Mouse (Mus musculus) hindbrain, embryonic 12.5 days (tissue): ENCODE measurements around the gene Cntn5. TPM values are rescaled to one million over a fixed set of nuclear protein-coding genes. Genes with fewer than 3 reads are reported as not detected.

ENCODE experiments used
- ATAC-seq: fragments of 200-750 bp; cut with Nextera tagmentation; 2 replicates; pipeline ENCODE4 v1.8.0; 2017; ENCODE audit warnings: moderate TSS enrichment; ENCODE audit not compliant: low FRiP score
- H3K27ac ChIP-seq: fragments of 300-500 bp; sonication (generic); 2 replicates; pipeline ENCODE4 v1.5.1; 2016; ENCODE audit warnings: mild to moderate bottlenecking
- H3K27me3 ChIP-seq: fragments of 300-500 bp; sonication (generic); 2 replicates; pipeline ENCODE4 v1.6.1; 2016; ENCODE audit warnings: mild to moderate bottlenecking
- H3K36me3 ChIP-seq: fragments of 300-500 bp; sonication (generic); 2 replicates; pipeline ENCODE4 v1.6.1; 2016; ENCODE audit warnings: mild to moderate bottlenecking
- H3K4me1 ChIP-seq: fragments of 300-500 bp; sonication (generic); 2 replicates; pipeline ENCODE4 v1.6.1; 2016
- H3K4me2 ChIP-seq: fragments of 300-500 bp; sonication (generic); replicated peaks from 2 replicates; pipeline ENCODE4 v1.6.1; 2016; ENCODE audit warnings: mild to moderate bottlenecking
- H3K4me3 ChIP-seq: fragments of 300-500 bp; sonication (generic); 2 replicates; pipeline ENCODE4 v1.5.1; 2016; ENCODE audit warnings: mild to moderate bottlenecking
- H3K9ac ChIP-seq: fragments of 300-500 bp; sonication (generic); 2 replicates; pipeline ENCODE4 v1.6.1; 2016; ENCODE audit warnings: mild to moderate bottlenecking, moderate library complexity
- H3K9me3 ChIP-seq: fragments of 300-500 bp; sonication (generic); replicated peaks from 2 replicates; pipeline ENCODE4 v1.6.1; 2016; ENCODE audit warnings: mild to moderate bottlenecking
- WGBS: fragments of 180-500 bp; shearing (Covaris S2); methylation state at CpG from one replicate; pipeline ENCODE4 v1.1.7; 2016; 5-methylcytosine and 5-hydroxymethylcytosine counted together
- polyA plus RNA-seq: library from polyadenylated mRNA; unstranded; fragments of >200 nt; fragmentation: Nextera tagmentation; extraction: Ambion mirVana; gene quantifications from 2 replicates; pipeline ENCODE4 v1.2.1, GENCODE M21; 2016

Gene Cntn5
- polyA plus RNA-seq, 1 experiment from 2014 or later: 8.9 TPM

GRCm38 (mm10) chr9:9819963-9820362 lies 1084.6 kb downstream of the Cntn5 start:
- no peak overlapping the region for H3K27ac ChIP-seq
- no peaks in the 10 kb centered on the region for H3K9me3 ChIP-seq
- H3K4me3 ChIP-seq: no peak overlapping the region
- no peaks in the 10 kb centered on the region for H3K4me1 ChIP-seq
- no peaks in the 10 kb centered on the region for H3K36me3 ChIP-seq
- H3K9ac ChIP-seq: no peak overlapping the region
- no peak overlapping the region for H3K4me2 ChIP-seq
- ATAC-seq: no peak
- no peaks in the 10 kb centered on the region for H3K27me3 ChIP-seq
- 89% methylated on average over 1 of the region's 1 CpGs for WGBS

GRCm38 (mm10) chr9:9817477-9817876 lies 1087.1 kb downstream of the Cntn5 start:
- no peak overlapping the region for H3K9ac ChIP-seq
- no peaks in the 10 kb centered on the region for H3K27me3 ChIP-seq
- no peaks in the 10 kb centered on the region for H3K9me3 ChIP-seq
- no peak overlapping the region for H3K4me2 ChIP-seq
- WGBS: 94% methylated on average over 2 of the region's 2 CpGs
- H3K27ac ChIP-seq: no peak overlapping the region
- H3K36me3 ChIP-seq: no peaks in the 10 kb centered on the region
- H3K4me1 ChIP-seq: no peaks in the 10 kb centered on the region
- ATAC-seq: no peak
- H3K4me3 ChIP-seq: no peak overlapping the region

GRCm38 (mm10) chr9:9799546-9799945 lies 1105.0 kb downstream of the Cntn5 start:
- Histone ChIP-seq H3K4me3 (no peak overlapping the region), H3K27ac (no peak overlapping the region), H3K4me1 (no peaks in the 10 kb centered on the region), H3K9ac (no peak overlapping the region), H3K36me3 (no peaks in the 10 kb centered on the region), H3K27me3 (no peaks in the 10 kb centered on the region), H3K4me2 (no peak overlapping the region), H3K9me3 (no peaks in the 10 kb centered on the region)
- WGBS: 80% methylated on average over 2 of the region's 2 CpGs
- ATAC-seq: no peak

GRCm38 (mm10) chr9:9783680-9784079 lies 1120.9 kb downstream of the Cntn5 start:
- no peak for ATAC-seq
- H3K4me2 ChIP-seq: no peak overlapping the region
- H3K27me3 ChIP-seq: no peaks in the 10 kb centered on the region
- H3K36me3 ChIP-seq: no peaks in the 10 kb centered on the region
- no peak overlapping the region for H3K4me3 ChIP-seq
- no peak overlapping the region for H3K27ac ChIP-seq
- WGBS: 57% methylated on average over 3 of the region's 3 CpGs
- no peaks in the 10 kb centered on the region for H3K9me3 ChIP-seq
- no peak overlapping the region for H3K9ac ChIP-seq
- no peaks in the 10 kb centered on the region for H3K4me1 ChIP-seq

- peak; percentile 83 for ATAC-seq
- Histone ChIP-seq H3K9ac (no peak overlapping the region), H3K4me2 (no peak overlapping the region), H3K4me1 (no peaks in the 10 kb centered on the region), H3K9me3 (no peaks in the 10 kb centered on the region), H3K27ac (no peak overlapping the region), H3K27me3 (no peaks in the 10 kb centered on the region), H3K4me3 (no peak overlapping the region), H3K36me3 (no peaks in the 10 kb centered on the region)
- WGBS: 74% methylated on average over 9 of the region's 9 CpGs
These were observed 1123.3 kb downstream of the Cntn5 start for GRCm38 (mm10) chr9:9781157-9781884.

GRCm38 (mm10) chr9:9779646-9780045 lies 1124.9 kb downstream of the Cntn5 start:
- WGBS: 78% methylated on average over 3 of the region's 3 CpGs
- no peaks in the 10 kb centered on the region for H3K9me3 ChIP-seq
- H3K9ac ChIP-seq: no peak overlapping the region
- H3K27me3 ChIP-seq: no peaks in the 10 kb centered on the region
- H3K4me1 ChIP-seq: no peaks in the 10 kb centered on the region
- H3K4me3 ChIP-seq: no peak overlapping the region
- no peak for ATAC-seq
- no peak overlapping the region for H3K27ac ChIP-seq
- H3K4me2 ChIP-seq: no peak overlapping the region
- H3K36me3 ChIP-seq: no peaks in the 10 kb centered on the region

- no peak for ATAC-seq
- no peak overlapping the region for H3K4me2 ChIP-seq
- H3K9me3 ChIP-seq: no peaks in the 10 kb centered on the region
- 84% methylated on average over 2 of the region's 2 CpGs for WGBS
- no peak overlapping the region for H3K4me3 ChIP-seq
- no peaks in the 10 kb centered on the region for H3K4me1 ChIP-seq
- H3K27me3 ChIP-seq: no peaks in the 10 kb centered on the region
- H3K36me3 ChIP-seq: no peaks in the 10 kb centered on the region
- H3K9ac ChIP-seq: no peak overlapping the region
- no peak overlapping the region for H3K27ac ChIP-seq
These were observed 1133.8 kb downstream of the Cntn5 start for GRCm38 (mm10) chr9:9770777-9771176.

GRCm38 (mm10) chr9:9769659-9770058 lies 1134.9 kb downstream of the Cntn5 start:
- Histone ChIP-seq H3K4me1 (no peaks in the 10 kb centered on the region), H3K27me3 (no peaks in the 10 kb centered on the region), H3K36me3 (no peaks in the 10 kb centered on the region), H3K4me3 (no peak overlapping the region), H3K9me3 (no peaks in the 10 kb centered on the region), H3K27ac (no peak overlapping the region), H3K4me2 (no peak overlapping the region), H3K9ac (no peak overlapping the region)
- no peak for ATAC-seq

- Histone ChIP-seq H3K4me1 (no peaks in the 10 kb centered on the region), H3K36me3 (no peaks in the 10 kb centered on the region), H3K4me3 (no peak overlapping the region), H3K4me2 (no peak overlapping the region), H3K27ac (no peak overlapping the region), H3K9ac (no peak overlapping the region), H3K9me3 (no peaks in the 10 kb centered on the region), H3K27me3 (no peaks in the 10 kb centered on the region)
- ATAC-seq: no peak
- 91% methylated on average over 1 of the region's 1 CpGs for WGBS
These were observed 1186.4 kb downstream of the Cntn5 start for GRCm38 (mm10) chr9:9718145-9718544.

GRCm38 (mm10) chr9:9708671-9709070 lies 1195.9 kb downstream of the Cntn5 start:
- H3K4me2 ChIP-seq: no peak overlapping the region
- no peak overlapping the region for H3K4me3 ChIP-seq
- H3K9ac ChIP-seq: no peak overlapping the region
- H3K4me1 ChIP-seq: no peaks in the 10 kb centered on the region
- WGBS: 91% methylated on average over 5 of the region's 5 CpGs
- no peaks in the 10 kb centered on the region for H3K9me3 ChIP-seq
- no peaks in the 10 kb centered on the region for H3K36me3 ChIP-seq
- no peak for ATAC-seq
- no peak overlapping the region for H3K27ac ChIP-seq
- no peaks in the 10 kb centered on the region for H3K27me3 ChIP-seq

- no peaks in the 10 kb centered on the region for H3K27me3 ChIP-seq
- no peak overlapping the region for H3K4me2 ChIP-seq
- no peaks in the 10 kb centered on the region for H3K36me3 ChIP-seq
- no peak overlapping the region for H3K27ac ChIP-seq
- no peak overlapping the region for H3K4me3 ChIP-seq
- H3K9me3 ChIP-seq: no peaks in the 10 kb centered on the region
- H3K9ac ChIP-seq: no peak overlapping the region
- H3K4me1 ChIP-seq: no peaks in the 10 kb centered on the region
- peak; percentile 66 for ATAC-seq
These were observed 1196.8 kb downstream of the Cntn5 start for GRCm38 (mm10) chr9:9707766-9708165.

GRCm38 (mm10) chr9:9705180-9705579 lies 1199.4 kb downstream of the Cntn5 start:
- Histone ChIP-seq H3K4me1 (no peaks in the 10 kb centered on the region), H3K27ac (no peak overlapping the region), H3K36me3 (no peaks in the 10 kb centered on the region), H3K27me3 (no peaks in the 10 kb centered on the region), H3K4me2 (no peak overlapping the region), H3K9ac (no peak overlapping the region), H3K4me3 (no peak overlapping the region), H3K9me3 (no peaks in the 10 kb centered on the region)
- ATAC-seq: no peak
- WGBS: 97% methylated on average over 1 of the region's 1 CpGs

- Histone ChIP-seq H3K27me3 (no peaks in the 10 kb centered on the region), H3K27ac (no peak overlapping the region), H3K4me1 (no peaks in the 10 kb centered on the region), H3K9me3 (no peaks in the 10 kb centered on the region), H3K36me3 (no peaks in the 10 kb centered on the region), H3K4me3 (no peak overlapping the region), H3K4me2 (no peak overlapping the region), H3K9ac (no peak overlapping the region)
- ATAC-seq: no peak
- WGBS: 76% methylated on average over 3 of the region's 3 CpGs
These were observed 1207.9 kb downstream of the Cntn5 start for GRCm38 (mm10) chr9:9696636-9697035.
